Mouse (Mus musculus) thymus, adult 2 months (tissue): ENCODE measurements at regions not wholly inside any gene's neighbourhood (a gene's known extent, or its start where the extent isn't known, plus 50 kb on each side); places are given as distances from the start of the nearest gene placed in this dataset.

Experiments
- DNase-seq: peaks from one replicate; pipeline ENCODE4 v3.0.0; 2021
- H3K27ac ChIP-seq: fragments of 200-500 bp; 2 replicates; pipeline ENCODE4 v1.5.1; 2012; ENCODE audit warnings: low read length, control low read depth; ENCODE audit not compliant: control insufficient read depth, insufficient read depth
- H3K27me3 ChIP-seq: fragments of 200-500 bp; 2 replicates; pipeline ENCODE4 v1.6.1; 2012; ENCODE audit warnings: mild to moderate bottlenecking, low read length, moderate library complexity, mixed read lengths; ENCODE audit not compliant: control insufficient read depth, insufficient read depth
- H3K36me3 ChIP-seq: fragments of 200-500 bp; 2 replicates; pipeline ENCODE4 v1.6.1; 2012; ENCODE audit warnings: mild to moderate bottlenecking, low read length, moderate library complexity; ENCODE audit not compliant: control insufficient read depth, insufficient read depth
- H3K4me1 ChIP-seq: fragments of 200-500 bp; replicated peaks from 2 replicates; pipeline ENCODE4 v1.6.1; 2012; ENCODE audit warnings: low read length; ENCODE audit not compliant: control insufficient read depth, insufficient read depth
- H3K4me3 ChIP-seq: fragments of 200-500 bp; 2 replicates; pipeline ENCODE4 v1.5.1; 2012; ENCODE audit warnings: mild to moderate bottlenecking, low read length, control low read depth, moderate library complexity; ENCODE audit not compliant: control insufficient read depth, insufficient read depth
- CTCF ChIP-seq: fragments of 200-500 bp; IDR thresholded peaks from 2 replicates; pipeline ENCODE4 v1.5.1; 2012; ENCODE audit warnings: mild to moderate bottlenecking, control low read depth, low read length, moderate library complexity, borderline replicate concordance; ENCODE audit not compliant: control insufficient read depth, poor library complexity, insufficient read depth; ENCODE audit errors: extremely low read depth
- POLR2A ChIP-seq: fragments of 200-500 bp; IDR thresholded peaks from 2 replicates; pipeline ENCODE4 v1.6.1; 2012; ENCODE audit warnings: mild to moderate bottlenecking, low read length, control low read depth, moderate library complexity; ENCODE audit not compliant: control insufficient read depth, poor library complexity, insufficient read depth; ENCODE audit errors: extremely low read depth
- WGBS: fragments of 180-500 bp; shearing (Covaris S2); methylation state at CpG from one replicate; pipeline ENCODE4 v1.1.7; 2018; 5-methylcytosine and 5-hydroxymethylcytosine counted together

DNA sequence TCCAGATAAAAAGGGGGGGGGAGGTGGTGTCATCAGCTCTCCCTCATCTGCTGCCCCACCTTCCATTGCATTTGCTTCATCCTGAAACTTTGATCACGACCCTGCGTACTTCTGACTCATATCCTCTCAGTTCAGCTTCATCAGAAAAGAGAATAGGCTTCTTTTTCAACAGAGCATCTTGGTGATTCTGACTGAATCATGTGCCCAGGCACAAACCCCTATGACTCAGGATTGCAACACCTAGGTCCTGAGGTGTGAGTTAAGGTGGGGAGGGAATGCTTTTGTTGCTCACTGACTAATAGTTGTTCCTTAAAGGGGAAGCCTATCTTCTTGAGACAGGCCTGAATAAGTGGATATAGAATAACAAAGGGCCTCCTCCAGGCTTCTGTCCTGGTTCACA, 269.2 kb upstream of the Tank start:
- H3K4me1 ChIP-seq, result no peaks in the 10 kb centered on the region
- TF ChIP-seq CTCF (no peak), POLR2A (no peak)
- H3K27me3 ChIP-seq, result no peaks in the 10 kb centered on the region
- H3K4me3 ChIP-seq, result no peak overlapping the region
- H3K27ac ChIP-seq, result no peak overlapping the region
- 90% methylated on average over 2 of the region's 2 CpGs for WGBS
- DNase-seq, result no peak
- H3K36me3 ChIP-seq, result no peaks in the 10 kb centered on the region

DNA sequence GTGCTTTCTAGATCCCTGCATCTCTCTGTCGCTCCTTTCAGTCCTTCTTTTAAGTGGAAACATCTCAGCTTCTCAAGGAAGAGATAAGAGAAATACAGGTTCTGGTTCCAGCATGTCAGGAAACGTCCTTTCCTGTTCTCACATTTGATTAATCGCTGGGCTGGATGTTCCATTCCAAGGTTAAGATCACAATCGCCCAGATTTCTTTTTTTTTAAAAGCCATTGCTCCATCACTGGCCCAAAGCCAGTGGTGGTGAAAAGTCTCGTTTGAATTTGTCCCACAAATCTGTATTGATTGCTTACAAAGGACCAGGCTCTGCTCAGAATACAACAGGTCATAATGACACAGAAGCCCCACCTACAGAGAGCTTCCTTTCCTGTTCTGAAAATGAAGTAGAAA, 281.2 kb upstream of the Tank start:
- 45% methylated on average over 5 of the region's 5 CpGs for WGBS
- TF ChIP-seq CTCF (no peak), POLR2A (no peak)
- Histone ChIP-seq H3K36me3 (no peaks in the 10 kb centered on the region), H3K4me1 (no peaks in the 10 kb centered on the region), H3K4me3 (no peak overlapping the region), H3K27ac (no peak overlapping the region), H3K27me3 (no peaks in the 10 kb centered on the region)
- no peak for DNase-seq

DNA sequence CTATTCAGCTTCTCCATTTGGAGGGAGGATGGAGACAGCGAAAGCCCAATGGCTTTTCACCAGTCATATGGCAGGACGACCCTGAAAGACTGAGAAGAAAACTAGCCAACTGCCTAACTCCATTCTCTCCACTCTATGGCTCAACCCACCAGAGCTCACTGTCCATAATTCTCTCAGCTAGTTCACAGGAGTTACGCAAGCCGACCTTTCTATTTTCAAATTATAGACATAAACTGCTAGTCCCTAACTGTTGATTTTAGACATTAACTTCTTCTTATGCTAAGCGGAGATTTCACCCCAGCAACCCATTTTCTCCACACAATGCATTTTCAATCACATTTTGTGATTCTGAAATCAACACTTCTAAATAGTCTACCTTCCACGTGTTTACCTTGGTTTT, 281.8 kb upstream of the Tank start:
- no peak for TF ChIP-seq CTCF
- TF ChIP-seq POLR2A, result no peak
- Histone ChIP-seq H3K27ac (no peak overlapping the region), H3K36me3 (no peaks in the 10 kb centered on the region), H3K27me3 (no peaks in the 10 kb centered on the region), H3K4me1 (no peaks in the 10 kb centered on the region), H3K4me3 (no peak overlapping the region)
- DNase-seq, result no peak
- WGBS, result 84% methylated on average over 6 of the region's 6 CpGs

DNA sequence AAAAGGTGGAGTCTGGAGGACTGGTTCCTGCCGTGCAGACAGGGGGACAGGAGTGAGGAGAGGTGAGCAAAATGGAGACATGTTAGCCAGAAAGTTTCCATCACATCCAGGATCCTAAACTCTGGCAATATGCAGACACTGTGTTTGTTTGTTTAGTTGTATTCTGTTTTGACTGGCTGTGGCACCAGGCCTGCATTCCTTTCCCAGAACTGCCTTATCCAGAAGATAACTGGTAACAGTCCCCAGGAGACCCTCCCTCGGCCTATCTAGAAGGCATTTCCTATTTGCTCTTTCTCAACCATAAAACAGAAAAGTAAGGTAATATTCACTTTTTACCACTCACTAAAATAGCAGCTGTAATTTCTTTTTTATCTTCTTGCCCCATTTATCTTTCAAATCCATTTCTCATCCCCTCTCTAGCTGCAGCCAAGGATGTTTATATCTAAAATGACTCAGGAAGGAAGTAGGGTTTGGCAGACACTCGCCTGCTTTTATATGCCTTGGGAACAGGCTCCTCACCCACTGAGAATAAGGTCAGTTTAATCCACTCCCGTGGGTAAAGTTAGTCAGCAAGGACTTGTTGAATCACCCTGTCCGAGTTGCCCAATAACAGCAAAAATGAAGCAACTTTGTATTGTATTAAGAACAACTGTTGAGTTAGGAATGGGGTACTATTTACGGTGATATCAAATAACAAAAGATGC, 283.0 kb upstream of the Tank start:
- TF ChIP-seq POLR2A, result no peak
- TF ChIP-seq CTCF, result no peak
- H3K4me1 ChIP-seq, result no peaks in the 10 kb centered on the region
- no peak overlapping the region for H3K27ac ChIP-seq
- no peak overlapping the region for H3K4me3 ChIP-seq
- no peaks in the 10 kb centered on the region for H3K36me3 ChIP-seq
- 50% methylated on average over 6 of the region's 6 CpGs for WGBS
- H3K27me3 ChIP-seq, result no peaks in the 10 kb centered on the region
- DNase-seq, result no peak

DNA sequence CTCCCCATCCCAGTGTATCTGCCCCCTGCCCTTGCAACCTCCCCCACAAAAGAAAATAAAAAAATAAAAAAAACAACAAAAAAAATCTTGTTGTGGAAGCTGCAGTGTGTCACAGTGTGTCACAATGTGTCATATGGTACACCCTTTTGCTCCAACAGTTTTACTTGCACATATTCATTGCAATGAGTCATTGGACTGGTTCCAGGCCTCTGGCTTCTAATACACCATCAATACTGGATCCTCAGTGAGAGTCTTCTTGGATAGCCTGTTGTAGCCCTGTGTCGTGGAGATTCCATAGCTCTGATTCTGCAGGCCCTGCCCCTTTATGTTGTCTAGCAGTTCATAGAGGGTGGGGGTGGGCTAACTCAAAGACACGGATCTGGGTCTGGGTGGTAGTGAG, 290.1 kb upstream of the Tank start:
- no peak for TF ChIP-seq CTCF
- TF ChIP-seq POLR2A, result no peak
- no peaks in the 10 kb centered on the region for H3K36me3 ChIP-seq
- 99% methylated on average over 2 of the region's 2 CpGs for WGBS

DNA sequence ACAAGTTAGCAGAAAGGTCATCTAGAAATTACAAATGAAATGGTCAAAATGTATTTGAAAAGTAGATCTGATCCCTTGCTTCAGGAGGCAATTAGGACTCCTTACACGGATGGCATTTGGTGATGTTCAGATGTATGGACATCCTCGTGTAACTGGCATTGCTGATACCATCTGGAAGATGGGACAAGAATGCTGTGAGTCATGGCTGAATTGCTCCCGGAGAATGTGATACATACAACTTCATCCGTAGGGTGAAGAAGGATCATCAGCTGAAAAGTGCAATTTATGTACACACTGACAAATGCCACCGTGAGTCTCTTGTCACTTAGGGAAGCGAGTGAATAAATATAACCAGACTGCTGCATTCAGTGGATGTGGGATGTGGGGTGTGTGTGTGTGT, 293.7 kb upstream of the Tank start:
- WGBS, result 91% methylated on average over 6 of the region's 6 CpGs
- Histone ChIP-seq H3K4me3 (no peak overlapping the region), H3K27me3 (no peaks in the 10 kb centered on the region), H3K36me3 (no peaks in the 10 kb centered on the region), H3K27ac (no peak overlapping the region), H3K4me1 (no peaks in the 10 kb centered on the region)
- TF ChIP-seq CTCF (no peak), POLR2A (no peak)
- no peak for DNase-seq

More for the DNA sequence above, 290.1 kb upstream of the Tank start:
- DNase-seq, result no peak
- no peaks in the 10 kb centered on the region for H3K4me1 ChIP-seq
- H3K27me3 ChIP-seq, result no peaks in the 10 kb centered on the region
- no peak overlapping the region for H3K27ac ChIP-seq
- no peak overlapping the region for H3K4me3 ChIP-seq
